Mouse (Mus musculus) cerebellum, postnatal 36 days (tissue): ENCODE measurements around the gene Mab21l3.
"Not testable (repeated sequence)": the region's sequence is repeated elsewhere in the genome, so short reads cannot be mapped to it uniquely, and the experiment has no call there.

Experiments
- DNase-seq, 2 experiments: peaks; one replicate each; pipeline ENCODE4 v3.0.0; 2021 to 2022; ENCODE audit warnings: mixed read lengths in 2 of 2

The Mab21l3 gene

DNA sequence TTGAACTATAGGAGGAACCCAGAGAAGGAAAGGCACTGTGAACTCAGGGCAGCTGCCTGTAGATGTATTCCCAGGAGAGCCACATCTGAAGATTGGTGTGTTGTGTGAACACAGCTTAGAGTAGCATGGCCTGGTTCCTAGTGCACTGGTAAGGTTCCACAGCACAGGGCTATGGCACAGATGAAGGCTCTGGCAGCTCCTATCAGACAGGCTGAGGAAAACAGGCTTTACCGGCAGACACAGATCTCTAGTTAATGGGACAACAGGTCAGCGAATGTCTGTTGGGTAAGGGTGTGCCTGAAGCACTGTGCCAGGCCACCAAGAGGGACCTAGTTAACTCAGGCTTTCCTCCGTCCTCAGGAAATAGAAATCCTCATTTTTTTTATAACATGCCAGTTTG is 11.8 kb downstream of the Mab21l3 start:
- no peak for DNase-seq

DNA sequence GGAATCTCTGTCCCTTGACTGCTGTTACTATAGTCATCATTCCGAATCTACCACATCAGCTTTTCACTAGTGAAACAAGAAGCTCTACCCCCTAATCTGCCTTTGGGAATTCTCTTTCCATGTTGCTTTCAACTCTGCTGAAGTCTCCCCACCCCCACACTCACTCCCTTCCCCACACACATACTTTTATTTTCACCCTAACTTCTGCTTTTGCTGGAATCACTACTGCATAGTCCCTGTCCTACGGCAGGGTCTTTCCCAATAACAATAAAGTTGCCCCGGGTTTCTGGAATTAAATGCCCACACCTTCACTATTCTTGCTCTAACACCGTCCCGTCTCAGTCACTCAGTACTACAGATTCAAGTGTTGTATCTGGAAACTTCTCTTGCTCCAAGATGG is 12.2 kb downstream of the Mab21l3 start:
- no peak for DNase-seq

DNA sequence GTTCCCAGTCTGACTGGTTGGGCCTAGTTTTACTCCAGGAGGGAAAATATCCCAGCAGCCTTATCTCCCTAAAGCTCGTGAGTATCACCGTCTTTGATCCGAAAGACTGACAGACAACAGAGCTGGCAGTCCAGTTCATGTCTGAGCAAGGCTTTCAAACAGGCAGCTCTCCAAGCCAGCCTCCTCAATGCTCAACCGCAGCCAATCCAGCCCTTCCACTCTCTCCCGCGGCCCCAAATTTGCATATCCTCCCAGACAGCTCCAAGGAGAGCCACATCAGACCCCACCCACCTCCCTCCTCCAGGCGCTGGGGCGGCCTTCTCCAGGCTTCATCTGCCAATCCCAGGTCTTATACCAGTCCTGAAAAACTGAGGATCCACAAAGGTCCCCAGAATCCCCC is 12.7 kb downstream of the Mab21l3 start:
- DNase-seq = no peak

DNA sequence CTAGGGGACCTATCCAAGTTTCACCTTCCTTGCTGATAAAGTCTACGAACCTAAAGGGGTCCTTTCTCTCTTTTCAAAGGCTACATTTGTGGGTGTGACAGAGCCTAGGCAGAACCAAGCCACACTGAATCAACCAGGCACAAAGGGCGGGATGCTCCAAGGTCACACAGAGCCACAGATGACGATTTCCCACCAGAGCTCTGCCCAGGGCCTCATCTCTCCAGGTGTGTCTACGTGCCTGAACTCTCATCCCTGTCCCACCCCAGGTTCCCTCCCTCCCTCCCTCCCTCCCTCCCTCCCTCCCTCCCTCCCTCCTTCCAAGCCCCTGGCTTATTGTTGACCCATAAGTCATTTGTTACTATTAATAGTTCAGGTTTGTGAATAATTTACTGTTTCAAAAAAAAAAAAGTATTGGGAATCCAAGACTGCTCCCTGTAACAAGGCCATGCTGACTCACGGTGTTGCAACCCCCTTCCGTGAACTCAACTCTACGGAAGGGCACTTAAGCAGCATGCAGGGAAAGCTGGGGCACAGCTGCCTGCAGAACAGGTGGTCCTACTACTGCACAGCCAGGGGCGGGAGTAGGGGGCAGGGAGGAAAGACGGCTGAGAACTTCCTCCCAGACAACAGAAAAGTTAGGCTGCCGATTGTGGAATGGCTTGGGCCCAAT is 17.4 kb downstream of the Mab21l3 start:
- no peak for DNase-seq

DNA sequence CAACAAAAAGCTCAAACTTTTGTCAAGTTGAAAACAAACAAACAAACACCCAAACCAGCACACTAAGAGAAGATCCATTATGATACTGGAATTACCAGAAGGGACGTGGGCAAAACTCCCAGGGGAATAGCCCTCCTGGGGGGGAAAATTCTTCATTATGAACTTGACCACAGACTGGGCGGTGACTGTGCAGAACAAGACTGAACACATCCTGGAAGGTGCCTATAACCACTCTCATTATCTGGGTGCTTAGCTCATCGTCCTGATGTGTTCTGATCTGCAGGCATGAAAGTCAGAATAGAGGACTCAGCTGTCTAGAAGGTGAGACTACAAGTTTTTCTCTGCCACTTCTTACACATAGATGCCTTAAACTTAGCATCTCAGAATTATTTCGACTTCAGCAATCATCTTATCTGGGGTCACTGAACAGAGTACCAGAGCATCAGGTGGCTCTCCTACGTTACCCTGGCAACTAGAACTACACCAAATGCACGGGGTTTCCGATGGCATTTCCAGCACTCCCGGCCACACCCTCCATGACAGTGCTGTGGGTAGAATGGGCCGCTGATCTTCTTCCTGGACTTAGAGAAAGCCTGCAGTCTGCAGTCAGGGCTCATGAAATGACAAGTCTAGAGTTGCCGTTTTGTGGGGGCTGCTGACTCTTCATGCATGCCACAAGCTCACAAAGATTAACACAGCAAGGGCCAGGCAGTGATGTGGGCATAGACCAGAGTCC is 18.7 kb downstream of the Mab21l3 start:
- DNase-seq = no peak

DNA sequence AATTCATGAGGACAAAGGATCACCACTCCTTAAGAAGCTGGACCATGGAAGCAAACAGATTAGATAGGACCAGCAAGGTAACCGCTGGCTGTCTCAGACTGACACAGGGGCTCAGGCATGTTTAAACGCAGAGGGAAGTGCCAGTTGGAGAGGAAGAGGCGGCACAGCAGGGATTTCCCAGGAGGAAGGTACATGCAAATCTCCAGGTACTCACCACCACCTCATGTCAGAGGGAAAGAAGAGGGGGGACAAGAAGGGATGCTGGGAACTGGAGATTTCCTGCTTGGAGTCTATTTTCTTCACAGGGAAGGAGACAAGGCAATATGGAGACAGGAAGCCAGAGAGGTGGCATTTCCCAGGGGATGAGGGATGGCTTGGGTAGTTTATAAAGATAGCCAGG is 20.2 kb downstream of the Mab21l3 start:
- DNase-seq = no peak

DNA sequence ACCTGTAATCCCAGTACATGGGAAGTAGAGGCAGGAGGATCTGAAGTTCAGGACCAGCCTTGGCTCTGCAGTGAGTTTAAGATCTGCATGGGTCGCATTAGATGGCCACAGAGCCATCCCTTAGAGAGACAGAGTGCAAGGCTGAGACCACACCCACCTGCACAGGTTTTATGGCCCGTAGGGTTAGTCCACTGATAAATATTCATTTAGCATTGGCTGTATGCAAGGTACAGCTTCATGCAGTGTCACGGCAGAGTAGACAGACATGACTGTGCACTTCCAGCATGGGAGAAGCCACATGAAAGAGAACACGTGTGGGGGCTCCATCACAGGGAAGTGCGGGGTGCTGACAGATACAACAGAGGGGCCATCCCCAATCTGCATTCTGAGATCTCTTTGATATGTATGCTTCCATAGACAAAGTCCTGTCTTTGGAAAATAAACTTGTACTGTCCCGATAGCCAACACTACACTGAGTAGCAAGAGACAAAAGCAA is 21.5 kb downstream of the Mab21l3 start:
- DNase-seq = no peak

DNA sequence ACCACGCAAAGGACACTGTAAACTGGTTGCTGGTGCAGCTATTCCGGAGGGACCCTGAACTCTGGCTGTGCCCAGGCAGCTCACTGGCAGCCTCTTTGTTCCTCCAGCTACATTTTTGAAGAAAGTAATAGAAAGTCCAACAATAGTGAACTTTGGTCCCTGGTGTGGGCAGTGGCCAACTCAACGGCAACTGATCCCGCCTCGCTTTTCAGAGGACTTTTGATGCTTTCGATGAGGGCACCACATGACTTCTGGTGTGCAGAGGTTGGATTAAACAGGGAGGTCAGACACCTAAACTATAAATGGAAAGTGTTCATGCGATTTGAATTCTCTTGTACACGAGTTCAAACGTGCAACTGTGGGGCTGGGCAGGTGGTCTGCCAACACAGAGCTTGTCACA is 24.4 kb downstream of the Mab21l3 start:
- no peak for DNase-seq

DNA sequence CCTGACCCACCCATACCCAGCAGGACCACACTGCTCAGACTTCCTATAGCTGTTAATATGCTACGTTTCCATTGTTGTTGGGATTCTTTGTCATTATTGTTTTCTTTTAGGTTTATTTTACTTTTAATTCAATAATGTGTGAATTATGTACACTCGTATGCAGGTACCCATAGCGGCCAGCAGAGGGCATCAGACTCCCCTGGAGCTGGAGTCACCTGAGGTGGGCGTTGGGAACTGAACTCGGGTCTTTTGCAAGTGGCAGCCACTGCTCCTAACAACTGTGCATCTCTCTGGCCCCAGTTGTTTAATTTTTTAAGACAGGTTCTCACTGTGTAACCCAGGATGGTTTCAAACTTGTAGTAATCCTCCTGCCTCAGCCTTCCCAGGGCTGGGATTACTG is 26.7 kb downstream of the Mab21l3 start:
- DNase-seq = no peak

DNA sequence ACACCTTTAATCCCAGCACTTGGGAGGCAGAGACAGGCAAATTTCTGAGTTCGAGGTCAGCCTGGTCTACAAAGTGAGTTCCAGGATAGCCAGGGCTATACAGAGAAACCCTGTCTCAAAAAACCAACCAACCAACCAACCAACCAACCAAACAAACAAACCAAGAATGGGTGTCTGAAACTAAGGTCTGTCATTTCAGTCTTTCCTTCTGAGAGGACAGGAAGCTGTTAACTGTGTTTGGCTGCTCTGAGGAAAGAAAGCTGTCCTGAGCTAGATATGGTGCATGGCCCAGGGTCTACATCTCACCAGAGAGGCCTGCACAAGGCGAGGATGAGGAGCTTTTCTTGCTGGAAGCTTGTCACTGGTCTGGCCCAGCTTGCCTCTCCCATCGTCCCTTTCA is 28.1 kb downstream of the Mab21l3 start:
- not testable (repeated sequence) for DNase-seq

DNA sequence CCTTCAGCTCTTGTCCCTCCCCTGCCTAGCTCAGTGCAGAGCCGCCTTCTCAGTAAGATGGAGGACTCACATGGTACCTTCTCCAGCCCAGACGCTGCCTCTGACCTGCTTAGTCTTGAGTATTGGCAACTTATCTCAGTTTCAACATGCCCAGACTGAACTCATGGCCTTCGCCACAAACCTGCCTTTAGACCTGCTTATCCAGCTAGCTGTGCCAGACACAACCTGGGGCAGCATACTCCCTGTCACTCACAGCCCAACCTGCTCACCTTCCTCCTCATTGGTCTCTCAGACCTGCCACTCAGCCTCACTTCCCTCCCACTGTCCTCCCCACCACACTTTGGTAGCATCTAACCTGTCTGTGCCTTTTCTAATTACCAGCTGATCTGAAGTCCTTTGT is 32.8 kb downstream of the Mab21l3 start:
- DNase-seq = no peak

DNA sequence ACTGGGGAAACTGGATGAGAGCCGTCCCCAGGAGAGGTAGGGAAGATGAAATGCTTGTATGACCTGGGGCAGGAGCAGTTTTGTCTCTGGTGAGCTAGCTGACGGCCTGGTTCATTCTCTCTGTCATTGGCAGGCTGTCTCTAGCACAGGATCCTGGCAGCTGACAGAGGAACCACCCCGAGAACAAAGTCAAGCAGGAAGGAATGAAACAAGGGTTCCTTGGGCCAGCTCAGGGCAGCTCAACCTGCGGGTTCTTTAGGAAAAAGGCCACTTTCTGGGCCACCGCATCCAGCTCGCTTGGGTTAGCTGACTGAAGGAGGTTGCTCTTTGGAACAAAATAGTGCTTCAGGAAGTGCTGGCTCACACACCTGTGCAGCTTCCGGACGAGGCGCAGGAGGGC is 34.0 kb downstream of the Mab21l3 start:
- DNase-seq = no peak

DNA sequence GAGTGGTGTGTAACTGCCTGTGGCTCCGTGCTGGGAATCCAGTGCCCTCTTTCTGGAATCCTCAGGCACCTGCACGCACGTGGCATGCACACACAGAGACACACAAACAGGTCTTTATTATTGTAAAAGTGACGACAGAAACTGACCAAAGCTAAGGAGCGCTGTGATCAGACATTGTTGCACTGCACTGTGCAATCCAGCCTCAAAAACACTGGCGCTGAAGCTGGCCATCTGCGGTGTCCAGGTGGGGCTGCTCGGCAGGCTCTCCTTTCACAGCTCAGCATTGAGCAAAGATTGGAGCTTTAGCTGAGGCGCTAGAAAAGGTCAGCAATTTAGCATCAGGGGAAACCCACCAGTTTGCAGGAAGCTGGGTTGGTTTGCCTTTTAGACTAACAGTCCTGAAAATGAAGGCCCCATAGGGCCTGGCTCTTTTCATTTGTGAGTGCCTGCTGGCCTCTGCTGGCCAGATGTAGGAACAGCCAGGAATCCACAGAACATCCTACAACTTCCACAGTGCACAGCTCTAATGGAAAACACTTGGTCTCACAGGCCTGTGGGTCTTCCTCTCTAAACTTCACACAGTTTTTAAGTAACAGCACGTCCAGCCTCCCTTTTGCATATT is 36.3 kb downstream of the Mab21l3 start:
- DNase-seq = peak; percentile 77 to 82

DNA sequence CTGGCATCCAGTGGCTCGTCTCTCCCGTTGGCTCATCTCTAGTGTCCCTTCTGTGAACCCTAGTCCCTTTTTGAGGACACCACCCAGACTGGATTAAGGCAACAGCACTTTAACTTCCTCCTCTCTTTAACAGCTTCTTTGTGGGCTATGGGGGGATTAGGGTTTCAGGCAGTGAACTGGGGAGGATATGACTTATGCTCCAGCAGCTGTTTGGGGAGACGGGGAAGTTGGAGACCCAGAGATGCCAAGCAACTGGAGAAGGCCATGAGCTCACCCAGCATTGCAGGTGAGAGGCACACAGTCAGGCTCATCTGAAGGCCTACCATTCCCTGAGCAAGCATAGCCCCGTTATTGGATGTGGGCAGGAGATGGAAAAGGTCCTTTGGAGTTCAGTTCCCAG is 36.8 kb downstream of the Mab21l3 start:
- DNase-seq = no peak

DNA sequence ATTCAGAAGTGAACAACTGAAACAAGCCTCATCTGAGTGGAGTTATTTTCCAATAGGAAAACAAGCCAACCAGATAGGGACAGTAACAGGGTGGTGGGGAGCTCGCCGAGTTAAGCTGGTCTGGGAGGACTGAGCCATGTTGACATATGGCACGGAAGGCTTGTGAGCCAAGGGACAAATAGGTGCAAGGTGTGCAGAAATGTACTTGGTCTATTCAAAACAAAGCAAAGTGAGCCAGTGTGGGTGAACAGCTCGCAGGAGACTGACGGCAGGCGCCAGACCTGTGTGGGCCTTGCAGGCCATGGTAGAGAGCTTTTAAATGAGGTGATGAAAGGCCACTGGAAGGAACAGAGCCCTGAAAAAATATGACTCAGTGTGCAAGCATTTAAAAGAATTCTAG is 41.1 kb downstream of the Mab21l3 start:
- peak; percentile 84 for DNase-seq

DNA sequence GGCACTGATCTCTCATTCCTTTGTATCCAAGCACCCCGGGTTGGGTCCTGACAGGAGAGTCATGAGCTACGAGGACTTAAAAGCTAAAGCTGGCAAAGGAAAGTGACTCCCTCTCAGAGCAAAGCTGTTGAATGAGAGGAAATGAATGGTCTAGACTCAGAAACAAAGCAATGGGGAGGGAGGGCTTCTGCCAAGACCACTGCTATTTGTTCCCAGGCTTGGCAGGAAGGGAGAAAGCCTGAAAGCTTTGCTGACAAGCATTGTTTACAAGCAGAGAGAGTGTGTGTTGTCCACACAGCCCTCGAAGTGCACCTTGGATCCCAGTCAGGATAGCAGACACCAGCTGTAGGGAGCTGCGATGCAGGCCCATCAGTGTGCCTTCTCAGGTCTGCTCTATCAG is 41.8 kb downstream of the Mab21l3 start:
- peak; percentile 49 to 61 for DNase-seq

DNA sequence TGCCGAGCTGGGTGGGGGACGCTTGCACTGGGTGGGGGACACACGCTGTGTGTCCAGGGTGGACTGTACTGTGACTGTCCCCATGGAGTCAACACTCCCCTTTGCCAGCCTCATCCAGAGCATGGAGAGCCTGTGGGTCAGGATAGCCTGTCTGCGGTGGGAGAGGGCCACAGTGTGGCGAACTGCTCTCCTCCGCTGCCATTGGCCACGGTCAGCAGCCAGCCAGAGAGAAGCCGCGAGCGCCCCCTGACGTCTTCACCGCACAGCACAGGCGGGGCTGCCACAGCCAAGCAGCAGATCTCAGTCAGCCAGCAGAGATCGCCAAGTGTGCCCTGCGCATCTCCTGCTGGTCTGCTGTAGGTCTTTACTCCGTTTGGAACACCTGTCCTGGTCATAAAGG is 42.6 kb downstream of the Mab21l3 start:
- DNase-seq = peak; percentile 96 to 98

DNA sequence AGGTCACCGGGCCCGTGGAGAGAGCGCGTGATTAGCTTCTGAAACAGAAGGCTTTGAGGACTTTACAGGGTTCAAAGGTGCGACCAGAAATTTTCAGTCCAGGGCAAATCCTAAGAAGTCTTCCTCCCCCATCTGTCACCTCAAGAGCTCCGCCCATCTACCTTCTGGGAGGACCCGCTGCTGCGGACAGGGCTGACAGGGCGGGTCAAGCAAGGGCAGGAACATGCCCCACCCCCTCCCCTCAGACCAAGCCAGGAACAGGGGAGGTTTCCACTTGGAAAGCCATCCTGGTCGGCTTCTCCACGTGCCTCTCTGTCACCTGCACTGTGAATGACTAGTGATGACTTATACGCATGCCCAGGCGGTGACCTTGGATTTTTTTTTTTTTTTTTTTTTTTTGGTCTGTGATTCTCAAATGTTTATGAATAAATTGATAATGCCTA is 43.2 kb downstream of the Mab21l3 start:
- DNase-seq = no peak

DNA sequence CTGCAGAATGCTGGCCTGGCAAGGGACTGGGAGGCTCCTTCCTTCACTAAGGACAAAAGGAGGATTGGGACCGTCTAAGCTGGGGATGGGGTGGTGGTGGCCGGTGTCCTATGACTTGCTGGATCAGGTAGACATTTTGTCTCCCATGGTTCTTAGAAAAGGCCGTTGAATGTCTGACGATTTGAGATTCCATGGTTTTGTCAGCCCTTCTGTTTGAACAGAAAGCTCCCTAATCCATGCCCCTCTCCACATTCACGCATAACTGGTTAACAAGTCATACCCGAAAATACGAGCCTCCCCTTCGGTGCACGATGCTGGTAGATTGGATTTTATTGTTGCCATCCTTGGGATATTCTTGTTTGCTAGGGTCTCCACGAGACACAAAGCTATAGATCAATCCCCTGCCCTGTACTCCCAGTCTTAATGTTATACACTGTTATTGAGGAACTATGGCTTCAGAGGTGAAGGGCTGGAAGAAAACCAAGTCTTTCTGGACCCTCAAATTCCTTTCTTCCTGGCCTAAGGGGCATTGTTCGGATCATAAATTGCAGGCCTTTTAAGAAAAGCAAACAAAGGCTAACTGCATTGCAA is 43.7 kb downstream of the Mab21l3 start:
- no peak for DNase-seq

DNA sequence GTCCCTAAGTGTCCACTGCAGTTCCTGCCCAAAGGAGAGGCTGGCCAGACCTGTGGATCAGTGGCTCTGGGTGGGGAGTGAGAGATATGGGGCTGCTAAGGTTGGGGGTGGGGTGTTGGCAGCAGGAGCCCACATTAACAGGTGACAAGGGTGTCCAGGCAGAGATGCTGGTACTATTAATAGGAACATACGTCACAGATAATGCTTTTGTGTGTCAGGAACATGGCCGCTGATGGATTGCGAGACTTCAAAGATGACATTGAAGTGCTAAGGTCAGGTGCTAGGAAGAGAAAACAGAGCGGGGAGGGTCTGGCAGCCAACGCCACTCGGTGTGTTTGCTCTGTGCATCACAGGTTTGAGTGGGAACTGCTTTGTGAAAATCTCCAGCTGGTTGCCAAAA is 44.4 kb downstream of the Mab21l3 start:
- DNase-seq = no peak

DNA sequence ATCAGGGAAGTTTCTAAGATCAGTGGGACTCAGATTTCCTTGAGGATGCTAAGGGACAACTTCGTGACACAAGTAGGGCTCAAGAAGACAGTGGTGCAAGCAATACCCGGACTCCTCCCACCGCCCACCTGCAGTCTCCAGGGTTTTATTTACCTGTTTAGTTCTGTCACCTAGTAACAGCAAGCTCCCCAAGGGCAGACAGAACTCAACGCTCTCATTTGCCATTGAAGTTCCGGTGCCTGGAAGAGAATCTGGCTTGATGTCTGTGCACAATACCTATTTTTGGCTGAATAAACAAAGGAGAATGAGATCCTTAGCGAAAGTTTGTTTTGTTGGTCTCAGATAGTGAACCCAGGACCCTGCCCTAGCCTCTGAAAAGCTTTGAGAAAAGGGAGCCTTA is 45.0 kb downstream of the Mab21l3 start:
- no peak for DNase-seq

DNA sequence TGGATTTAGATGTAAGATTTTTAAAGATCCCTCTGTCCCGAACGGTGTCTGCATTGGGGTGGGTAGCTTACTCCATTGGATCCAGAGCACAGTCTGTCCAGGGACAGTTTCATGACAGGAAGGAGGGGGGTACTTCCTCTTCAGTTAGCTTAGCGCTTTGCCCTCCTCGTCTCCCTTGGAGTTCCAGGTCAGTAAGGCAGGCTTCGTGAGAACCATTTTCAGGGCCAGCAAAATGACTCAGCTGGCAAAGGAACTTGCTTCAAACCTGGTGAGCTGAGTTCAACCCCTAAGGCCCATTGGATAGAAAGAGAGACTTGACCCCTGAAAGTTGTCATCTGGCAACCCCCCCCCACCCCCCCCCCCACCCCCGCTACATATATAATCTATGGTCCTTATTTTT is 46.0 kb downstream of the Mab21l3 start:
- no peak for DNase-seq

DNA sequence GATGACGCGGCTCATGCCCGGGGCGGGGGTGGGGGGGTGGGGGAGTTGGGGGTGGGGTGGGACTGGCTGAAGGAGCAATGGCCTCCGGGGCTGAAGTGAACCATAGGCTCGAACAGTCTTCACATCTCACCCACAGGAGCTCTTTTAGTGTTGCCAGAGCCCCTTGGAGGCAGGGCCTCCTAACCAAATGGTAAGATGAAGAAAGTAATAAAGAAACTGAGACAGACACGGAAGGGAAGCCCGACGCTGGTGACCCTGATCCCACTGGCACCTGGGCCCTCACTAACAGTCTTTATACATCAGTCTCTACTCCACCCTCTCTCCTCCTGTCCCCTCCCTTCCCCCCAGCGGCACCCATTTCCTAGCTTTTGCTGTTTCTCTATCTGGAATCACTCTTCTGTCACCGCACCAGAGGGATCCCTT is 48.2 kb downstream of the Mab21l3 start:
- no peak for DNase-seq
